Mouse (Mus musculus): ENCODE data around the gene Foxp1.

The Foxp1 gene

GRCm38 (mm10) chr6:99073303-99074271 is 448.9 kb downstream of the Foxp1 start:
- DNase-seq, result no peak

- DNase-seq, result no peak
Measured at GRCm38 (mm10) chr6:99070710-99071109, 451.8 kb downstream of the Foxp1 start.

GRCm38 (mm10) chr6:99069726-99070125 is 452.8 kb downstream of the Foxp1 start:
- DNase-seq, result no peak

GRCm38 (mm10) chr6:99065569-99066353 is 456.8 kb downstream of the Foxp1 start:
- no peak for DNase-seq

- no peak for DNase-seq
Measured at GRCm38 (mm10) chr6:99063982-99064484, 458.5 kb downstream of the Foxp1 start.

GRCm38 (mm10) chr6:99062931-99063330 is 459.6 kb downstream of the Foxp1 start:
- DNase-seq, result no peak

GRCm38 (mm10) chr6:99058688-99059087 is 463.8 kb downstream of the Foxp1 start:
- no peak for DNase-seq

- no peak for DNase-seq
Measured at GRCm38 (mm10) chr6:99057113-99057553, 465.4 kb downstream of the Foxp1 start.

GRCm38 (mm10) chr6:99056379-99056778 is 466.1 kb downstream of the Foxp1 start:
- no peak for DNase-seq

GRCm38 (mm10) chr6:99053998-99054397 is 468.5 kb downstream of the Foxp1 start:
- DNase-seq, result no peak

- DNase-seq, result no peak
Measured at GRCm38 (mm10) chr6:99053111-99053510, 469.4 kb downstream of the Foxp1 start.

- no peak for DNase-seq
Measured at GRCm38 (mm10) chr6:99051724-99052123, 470.8 kb downstream of the Foxp1 start.

GRCm38 (mm10) chr6:99050288-99051006 is 472.1 kb downstream of the Foxp1 start:
- no peak for DNase-seq

GRCm38 (mm10) chr6:99047322-99047721 is 475.2 kb downstream of the Foxp1 start:
- DNase-seq, result no peak

GRCm38 (mm10) chr6:99045845-99046788 is 476.4 kb downstream of the Foxp1 start:
- no peak for DNase-seq

GRCm38 (mm10) chr6:99043932-99044664 is 478.4 kb downstream of the Foxp1 start:
- DNase-seq, result no peak

GRCm38 (mm10) chr6:99043226-99043625 is 479.3 kb downstream of the Foxp1 start:
- DNase-seq, result no peak

- DNase-seq, result no peak
Measured at GRCm38 (mm10) chr6:99042175-99042954, 480.2 kb downstream of the Foxp1 start.

GRCm38 (mm10) chr6:99038977-99039376 is 483.5 kb downstream of the Foxp1 start:
- DNase-seq, result no peak
